Mouse (Mus musculus) ES-Bruce4 (cell line): Measurements from ENCODE around the gene Kcnc1.

Experiments used
- CTCF ChIP-seq: IDR thresholded peaks from one replicate; pipeline ENCODE4 v1.8.1; 2011; ENCODE audit warnings: low read depth, low read length
- POLR2A ChIP-seq: IDR thresholded peaks from one replicate; pipeline ENCODE4 v1.8.1; 2011; ENCODE audit warnings: low read length; ENCODE audit not compliant: insufficient read depth

DNA sequence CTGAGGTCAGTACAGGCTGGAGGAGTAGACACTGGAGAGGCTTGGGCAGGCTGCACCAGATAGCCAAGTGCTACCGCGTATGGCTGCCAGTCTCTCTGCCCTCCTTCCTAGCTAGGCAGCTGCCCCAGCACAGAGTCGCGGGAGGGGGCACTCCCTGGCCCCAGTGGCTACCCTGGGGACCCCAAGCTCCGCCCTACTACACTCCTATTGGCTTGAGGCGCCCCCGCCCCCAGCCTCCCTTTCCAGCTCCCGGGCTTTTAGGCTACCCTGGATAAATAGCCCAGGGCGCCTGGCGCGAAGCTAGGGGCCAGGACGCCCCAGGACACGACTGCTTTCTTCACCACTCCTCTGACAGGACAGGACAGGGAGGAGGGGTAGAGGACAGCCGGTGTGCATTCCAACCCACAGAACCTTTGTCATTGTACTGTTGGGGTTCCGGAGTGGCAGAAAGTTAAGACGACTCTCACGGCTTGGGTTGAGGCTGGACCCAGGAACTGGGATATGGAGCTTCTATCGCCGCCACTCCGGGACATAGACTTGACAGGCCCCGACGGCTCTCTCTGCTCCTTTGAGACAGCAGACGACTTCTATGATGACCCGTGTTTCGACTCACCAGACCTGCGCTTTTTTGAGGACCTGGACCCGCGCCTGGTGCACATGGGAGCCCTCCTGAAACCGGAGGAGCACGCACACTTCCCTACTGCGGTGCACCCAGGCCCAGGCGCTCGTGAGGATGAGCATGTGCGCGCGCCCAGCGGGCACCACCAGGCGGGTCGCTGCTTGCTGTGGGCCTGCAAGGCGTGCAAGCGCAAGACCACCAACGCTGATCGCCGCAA is 19.9 kb upstream of the Kcnc1 start, which contains the start of gene Myod1:
- TF ChIP-seq POLR2A (no peak), CTCF (no peak)
